Mouse (Mus musculus) liver, embryonic 15.5 days (tissue): ENCODE data around the gene Slit3. TPM values are rescaled to one million over a fixed set of nuclear protein-coding genes. Genes with fewer than 3 reads are reported as not detected.

Experiments used
- ATAC-seq: fragments of 200-750 bp; cut with Nextera tagmentation; 2 replicates; pipeline ENCODE4 v1.8.0; 2017; ENCODE audit warnings: moderate number of reproducible peaks, mild to moderate bottlenecking, moderate library complexity; ENCODE audit not compliant: insufficient read depth
- H3K27ac ChIP-seq: fragments of 300-500 bp; sonication (generic); replicated peaks from 2 replicates; pipeline ENCODE4 v1.5.1; 2015; ENCODE audit warnings: mild to moderate bottlenecking, inconsistent platforms
- H3K27me3 ChIP-seq: fragments of 300-500 bp; sonication (generic); 2 replicates; pipeline ENCODE4 v1.6.1; 2015; ENCODE audit warnings: mild to moderate bottlenecking, inconsistent platforms
- H3K36me3 ChIP-seq: fragments of 300-500 bp; sonication (generic); replicated peaks from 2 replicates; pipeline ENCODE4 v1.6.1; 2015; ENCODE audit warnings: moderate library complexity, mild to moderate bottlenecking, inconsistent platforms
- H3K4me1 ChIP-seq: fragments of 300-500 bp; sonication (generic); replicated peaks from 2 replicates; pipeline ENCODE4 v1.6.1; 2015; ENCODE audit warnings: inconsistent platforms
- H3K4me2 ChIP-seq: fragments of 300-500 bp; sonication (generic); 2 replicates; pipeline ENCODE4 v1.6.1; 2015; ENCODE audit warnings: moderate library complexity, mild to moderate bottlenecking, inconsistent platforms
- H3K4me3 ChIP-seq: fragments of 300-500 bp; sonication (generic); replicated peaks from 2 replicates; pipeline ENCODE4 v1.5.1; 2015; ENCODE audit warnings: mild to moderate bottlenecking, inconsistent platforms
- H3K9ac ChIP-seq: fragments of 300-500 bp; sonication (generic); 2 replicates; pipeline ENCODE4 v1.6.1; 2015; ENCODE audit warnings: moderate library complexity, mild to moderate bottlenecking, inconsistent platforms
- H3K9me3 ChIP-seq: fragments of 300-500 bp; sonication (generic); replicated peaks from 2 replicates; pipeline ENCODE4 v1.6.1; 2016; ENCODE audit warnings: inconsistent platforms
- WGBS: fragments of 180-500 bp; shearing (Covaris S2); methylation state at CpG from one replicate; pipeline ENCODE4 v1.1.7; 2015; ENCODE audit warnings: mixed read lengths; ENCODE audit not compliant: insufficient replicate concordance; 5-methylcytosine and 5-hydroxymethylcytosine counted together
- polyA plus RNA-seq: library from polyadenylated mRNA; unstranded; fragments of >200 nt; fragmentation: Nextera tagmentation; extraction: Ambion mirVana; gene quantifications from 2 replicates; pipeline ENCODE4 v1.2.1, GENCODE M21; 2015

Slit3 gene
- polyA plus RNA-seq, 1 experiment from 2014 or later: 0.20 TPM

GRCm38 (mm10) chr11:35537128-35538088 lies 416.4 kb downstream of the Slit3 start:
- H3K9ac ChIP-seq: no peak overlapping the region
- ATAC-seq: no peak
- WGBS: 36% methylated on average over 18 of the region's 18 CpGs
- H3K4me1 ChIP-seq: no peaks in the 10 kb centered on the region
- H3K27me3 ChIP-seq: no peaks in the 10 kb centered on the region; the same call in 1 of the 2 replicates
- no peaks in the 10 kb centered on the region for H3K9me3 ChIP-seq
- no peak overlapping the region for H3K4me3 ChIP-seq
- H3K27ac ChIP-seq: no peak overlapping the region
- H3K36me3 ChIP-seq: no peaks in the 10 kb centered on the region
- no peak overlapping the region for H3K4me2 ChIP-seq

GRCm38 (mm10) chr11:35542731-35543130 lies 421.7 kb downstream of the Slit3 start:
- ATAC-seq: no peak
- H3K4me1 ChIP-seq: no peaks in the 10 kb centered on the region
- no peak overlapping the region for H3K27ac ChIP-seq
- peaks cover 24% of the 10 kb centered on the region for H3K27me3 ChIP-seq
- no peaks in the 10 kb centered on the region for H3K9me3 ChIP-seq
- H3K9ac ChIP-seq: no peak overlapping the region
- no peak overlapping the region for H3K4me3 ChIP-seq
- H3K36me3 ChIP-seq: no peaks in the 10 kb centered on the region
- WGBS: 68% methylated on average over 10 of the region's 10 CpGs
- H3K4me2 ChIP-seq: no peak overlapping the region

- Histone ChIP-seq H3K27me3 (peaks cover 24% of the 10 kb centered on the region), H3K4me1 (no peaks in the 10 kb centered on the region), H3K4me2 (no peak overlapping the region), H3K4me3 (no peak overlapping the region), H3K36me3 (no peaks in the 10 kb centered on the region), H3K27ac (no peak overlapping the region), H3K9me3 (no peaks in the 10 kb centered on the region), H3K9ac (no peak overlapping the region)
- no peak for ATAC-seq
- WGBS: 44% methylated on average over 31 of the region's 31 CpGs
Measured at GRCm38 (mm10) chr11:35544112-35545064, 423.4 kb downstream of the Slit3 start.

- Histone ChIP-seq H3K27me3 (peaks cover 24% of the 10 kb centered on the region), H3K36me3 (no peaks in the 10 kb centered on the region), H3K4me2 (no peak overlapping the region), H3K27ac (no peak overlapping the region), H3K9me3 (no peaks in the 10 kb centered on the region), H3K4me1 (no peaks in the 10 kb centered on the region), H3K4me3 (no peak overlapping the region), H3K9ac (no peak overlapping the region)
- 30% methylated on average over 7 of the region's 7 CpGs for WGBS
- ATAC-seq: no peak
Measured at GRCm38 (mm10) chr11:35546081-35546822, 425.2 kb downstream of the Slit3 start.

GRCm38 (mm10) chr11:35550036-35550435 lies 429.0 kb downstream of the Slit3 start:
- Histone ChIP-seq H3K9ac (no peak overlapping the region), H3K36me3 (no peaks in the 10 kb centered on the region), H3K27me3 (peaks cover 11% of the 10 kb centered on the region), H3K4me2 (no peak overlapping the region), H3K9me3 (no peaks in the 10 kb centered on the region), H3K4me1 (no peaks in the 10 kb centered on the region), H3K27ac (no peak overlapping the region), H3K4me3 (no peak overlapping the region)
- WGBS: 77% methylated on average over 9 of the region's 9 CpGs
- no peak for ATAC-seq

GRCm38 (mm10) chr11:35556192-35556591 lies 435.2 kb downstream of the Slit3 start:
- H3K27ac ChIP-seq: no peak overlapping the region
- no peaks in the 10 kb centered on the region for H3K4me1 ChIP-seq
- no peaks in the 10 kb centered on the region for H3K9me3 ChIP-seq
- no peak overlapping the region for H3K4me2 ChIP-seq
- no peaks in the 10 kb centered on the region for H3K36me3 ChIP-seq
- no peak for ATAC-seq
- H3K4me3 ChIP-seq: no peak overlapping the region
- H3K27me3 ChIP-seq: no peaks in the 10 kb centered on the region
- 75% methylated on average over 11 of the region's 11 CpGs for WGBS
- no peak overlapping the region for H3K9ac ChIP-seq

GRCm38 (mm10) chr11:35557476-35557875 lies 436.5 kb downstream of the Slit3 start:
- 66% methylated on average over 8 of the region's 8 CpGs for WGBS
- no peak for ATAC-seq

GRCm38 (mm10) chr11:35558311-35558710 lies 437.3 kb downstream of the Slit3 start:
- no peaks in the 10 kb centered on the region for H3K27me3 ChIP-seq
- ATAC-seq: no peak
- H3K9ac ChIP-seq: no peak overlapping the region
- no peak overlapping the region for H3K4me2 ChIP-seq
- no peaks in the 10 kb centered on the region for H3K4me1 ChIP-seq
- 57% methylated on average over 2 of the region's 2 CpGs for WGBS
- H3K36me3 ChIP-seq: no peaks in the 10 kb centered on the region
- no peak overlapping the region for H3K4me3 ChIP-seq
- H3K27ac ChIP-seq: no peak overlapping the region
- H3K9me3 ChIP-seq: no peaks in the 10 kb centered on the region

More at GRCm38 (mm10) chr11:35557476-35557875, 436.5 kb downstream of the Slit3 start:
- H3K9me3 ChIP-seq: no peaks in the 10 kb centered on the region
- H3K4me2 ChIP-seq: no peak overlapping the region
- no peaks in the 10 kb centered on the region for H3K27me3 ChIP-seq
- no peak overlapping the region for H3K27ac ChIP-seq
- no peak overlapping the region for H3K4me3 ChIP-seq
- no peak overlapping the region for H3K9ac ChIP-seq
- no peaks in the 10 kb centered on the region for H3K4me1 ChIP-seq
- H3K36me3 ChIP-seq: no peaks in the 10 kb centered on the region

- no peaks in the 10 kb centered on the region; the same call in 1 of the 2 replicates for H3K27me3 ChIP-seq
- no peaks in the 10 kb centered on the region for H3K4me1 ChIP-seq
- H3K9ac ChIP-seq: no peak overlapping the region
- H3K4me3 ChIP-seq: no peak overlapping the region
- H3K36me3 ChIP-seq: no peaks in the 10 kb centered on the region
- H3K27ac ChIP-seq: no peak overlapping the region
- ATAC-seq: no peak
- no peaks in the 10 kb centered on the region for H3K9me3 ChIP-seq
- no peak overlapping the region for H3K4me2 ChIP-seq
- 74% methylated on average over 3 of the region's 3 CpGs for WGBS
Measured at GRCm38 (mm10) chr11:35559386-35559785, 438.4 kb downstream of the Slit3 start.

GRCm38 (mm10) chr11:35561760-35562159 lies 440.7 kb downstream of the Slit3 start:
- Histone ChIP-seq H3K36me3 (no peaks in the 10 kb centered on the region), H3K9ac (no peak overlapping the region), H3K4me3 (no peak overlapping the region), H3K27ac (no peak overlapping the region), H3K27me3 (no peaks in the 10 kb centered on the region; the same call in 1 of the 2 replicates), H3K4me1 (no peaks in the 10 kb centered on the region), H3K9me3 (no peaks in the 10 kb centered on the region), H3K4me2 (no peak overlapping the region)
- 64% methylated on average over 9 of the region's 9 CpGs for WGBS
- ATAC-seq: no peak
